29 mouse cellular contexts compared by ENCODE assay signal in the genomic region with DNA sequence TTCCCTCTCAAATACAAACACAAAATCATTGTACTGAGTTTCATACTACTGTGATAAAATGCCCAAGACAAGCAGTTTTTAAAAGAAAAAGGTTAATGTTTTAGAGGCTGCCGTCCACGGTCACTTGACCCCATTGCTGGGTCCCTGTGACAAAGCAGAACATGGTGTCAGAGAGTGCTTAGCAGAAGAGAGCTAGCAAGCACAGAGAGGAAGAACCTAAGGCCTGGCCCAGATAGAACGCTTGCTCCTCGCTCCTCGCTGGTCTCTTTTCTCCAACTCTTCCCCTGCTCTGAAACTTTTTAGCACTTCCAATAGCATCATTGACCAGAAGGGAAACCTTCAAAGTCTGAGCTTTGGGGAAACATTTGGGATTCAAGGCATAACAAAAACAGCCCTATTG. TPM values are rescaled to one million over a fixed set of nuclear protein-coding genes. Genes with fewer than 3 reads are reported as not detected.
"Had no signal": no experiment of that assay in that cellular context is flagged by ENCODE, and none has a peak within 500 bp of the region (broad histone marks: within the 10 kb centered on the region; RNA-seq: fewer than 3 reads in every experiment).

No protein-coding gene starts in this region.

- DNase-seq: cerebellum, adult 2 months; cerebellum, adult 8-10 months; cerebellum, adult 9-10 months; cerebellum, adult 9-11 months; cerebellum, postnatal 10 days; cerebellum, postnatal 14 days; cerebellum, postnatal 25 days; cerebellum, postnatal 36 days; embryo, embryonic 11 days; forebrain, postnatal 0 days; gastrocnemius, adult 2 months; gastrocnemius, postnatal 10 days; gastrocnemius, postnatal 14 days; gastrocnemius, postnatal 25 days; gastrocnemius, postnatal 36 days; heart, adult 2 months had no signal

- H3K9ac ChIP-seq: embryonic facial prominence, embryonic 12.5 days; embryonic facial prominence, embryonic 13.5 days; embryonic facial prominence, embryonic 15.5 days; forebrain, embryonic 12.5 days; forebrain, embryonic 13.5 days; forebrain, embryonic 15.5 days; forebrain, postnatal 0 days had no signal

- H3K4me2 ChIP-seq: embryonic facial prominence, embryonic 12.5 days; embryonic facial prominence, embryonic 13.5 days; embryonic facial prominence, embryonic 15.5 days; forebrain, embryonic 12.5 days; forebrain, embryonic 13.5 days; forebrain, embryonic 15.5 days had no signal

- H3K4me1 ChIP-seq: embryonic facial prominence, embryonic 12.5 days; forebrain, embryonic 13.5 days had no signal

- H3K27me3 ChIP-seq: embryonic facial prominence, embryonic 12.5 days; embryonic facial prominence, embryonic 13.5 days; embryonic facial prominence, embryonic 15.5 days; forebrain, embryonic 12.5 days; forebrain, embryonic 13.5 days; forebrain, embryonic 15.5 days had no signal

- H3K36me3 ChIP-seq: embryonic facial prominence, embryonic 10.5 days; embryonic facial prominence, embryonic 12.5 days; embryonic facial prominence, embryonic 13.5 days; embryonic facial prominence, embryonic 15.5 days; forebrain, embryonic 10.5 days; forebrain, embryonic 12.5 days; forebrain, embryonic 15.5 days had no signal

- H3K4me3 ChIP-seq: embryonic facial prominence, embryonic 10.5 days; embryonic facial prominence, embryonic 12.5 days; embryonic facial prominence, embryonic 13.5 days; embryonic facial prominence, embryonic 15.5 days; erythroblast, embryonic 14.5 days; forebrain, embryonic 10.5 days; forebrain, embryonic 12.5 days; forebrain, embryonic 13.5 days; forebrain, embryonic 15.5 days; gastrocnemius, adult 2 months; heart, adult 2 months had no signal

- H3K27ac ChIP-seq: embryonic facial prominence, embryonic 10.5 days; embryonic facial prominence, embryonic 12.5 days; embryonic facial prominence, embryonic 13.5 days; embryonic facial prominence, embryonic 15.5 days; forebrain, embryonic 10.5 days; forebrain, embryonic 12.5 days; forebrain, embryonic 13.5 days; forebrain, embryonic 15.5 days; gastrocnemius, adult 2 months; heart, adult 2 months had no signal

- H3K9me3 ChIP-seq: embryonic facial prominence, embryonic 10.5 days; embryonic facial prominence, embryonic 12.5 days; embryonic facial prominence, embryonic 13.5 days; embryonic facial prominence, embryonic 15.5 days; forebrain, embryonic 10.5 days; forebrain, embryonic 12.5 days; forebrain, embryonic 13.5 days; forebrain, embryonic 15.5 days had no signal

- ATAC-seq: forebrain, embryonic 13.5 days; forebrain, embryonic 14.5 days; forebrain, embryonic 15.5 days; forebrain, embryonic 16.5 days; forebrain, postnatal 0 days had no signal

RNA-seq across cellular contexts. Expression of a gene that starts 19.4 kb away (rescaled TPM):
- total RNA-seq: common myeloid progenitor, adult 5-6 weeks; granulocyte monocyte progenitor cell, adult 5-6 weeks had no signal
